Mouse (Mus musculus) T-helper 2 cell (primary cell): ENCODE data around the gene Tm9sf4.

ENCODE experiments used
- in situ Hi-C: fragments of 300-600 bp; cut with MboI, MseI; formaldehyde crosslinking; loops from one replicate; pipeline ENCODE4 v1.15.1; 2025; ENCODE audit warnings: high pct_unique_total_duplicates

Tm9sf4 gene

DNA sequence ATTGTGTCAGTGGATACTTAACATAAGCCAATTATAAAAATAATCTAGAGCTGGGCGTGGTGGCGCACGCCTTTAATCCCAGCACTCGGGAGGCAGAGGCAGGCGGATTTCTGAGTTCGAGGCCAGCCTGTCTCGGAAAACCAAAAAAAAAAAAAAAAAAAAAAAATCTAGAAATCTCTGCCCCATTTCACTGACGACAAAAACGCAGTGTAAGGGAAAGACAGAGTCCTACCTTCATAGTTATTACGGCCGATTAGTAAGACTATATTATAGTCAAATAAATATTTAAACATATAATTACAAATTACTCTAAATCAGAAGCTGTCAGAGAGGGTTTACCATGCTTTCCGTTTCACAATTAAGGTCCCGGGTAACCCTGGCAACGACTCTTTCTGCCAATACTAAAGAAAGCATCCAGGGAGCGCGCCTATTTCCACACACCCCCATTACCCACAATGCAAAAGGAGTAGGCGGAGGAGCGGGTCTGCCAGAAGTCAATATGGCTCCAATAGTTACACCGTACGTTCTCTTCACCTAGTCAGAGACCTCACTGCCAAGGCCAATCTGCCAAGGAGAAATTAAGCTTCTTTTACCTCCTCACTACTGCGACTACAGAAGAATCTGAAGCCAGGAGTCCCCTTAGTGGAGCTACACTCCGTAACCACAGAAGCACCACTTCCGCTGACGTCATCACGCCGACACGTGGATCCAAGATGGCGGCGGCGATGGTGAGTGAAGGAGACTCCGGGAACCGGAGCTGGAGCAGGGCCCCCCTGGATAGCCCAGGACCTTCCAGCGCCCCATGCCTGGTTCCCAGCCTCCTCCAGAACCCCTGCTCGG, at the start of gene Tm9sf4:
Gene Tm9sf4 (plus strand): TSS at position 460 of the 840 bp plus-strand sequence.
- in situ Hi-C loops: no loop called here

DNA sequence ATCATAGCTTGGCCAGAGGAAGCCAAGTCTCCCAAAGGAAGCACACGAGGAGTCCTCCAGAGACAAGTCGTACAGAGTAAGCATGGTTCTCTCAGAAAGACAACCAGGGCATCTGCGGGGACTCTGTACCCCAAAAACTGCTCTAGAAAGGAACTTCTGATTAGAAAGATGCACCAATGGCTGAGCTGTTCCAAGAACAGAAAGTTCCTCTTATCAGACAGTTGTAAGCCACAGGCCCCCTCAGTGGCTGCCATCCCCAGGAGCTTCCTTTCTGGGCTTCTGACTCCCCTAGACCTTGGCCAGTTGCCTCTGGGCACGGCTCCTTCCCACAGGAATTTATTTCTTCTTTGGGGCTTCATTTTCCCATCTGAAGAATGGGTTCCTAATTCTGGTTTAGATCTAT, 45.4 kb upstream of the Tm9sf4 start:
- in situ Hi-C loops: no loop called here

DNA sequence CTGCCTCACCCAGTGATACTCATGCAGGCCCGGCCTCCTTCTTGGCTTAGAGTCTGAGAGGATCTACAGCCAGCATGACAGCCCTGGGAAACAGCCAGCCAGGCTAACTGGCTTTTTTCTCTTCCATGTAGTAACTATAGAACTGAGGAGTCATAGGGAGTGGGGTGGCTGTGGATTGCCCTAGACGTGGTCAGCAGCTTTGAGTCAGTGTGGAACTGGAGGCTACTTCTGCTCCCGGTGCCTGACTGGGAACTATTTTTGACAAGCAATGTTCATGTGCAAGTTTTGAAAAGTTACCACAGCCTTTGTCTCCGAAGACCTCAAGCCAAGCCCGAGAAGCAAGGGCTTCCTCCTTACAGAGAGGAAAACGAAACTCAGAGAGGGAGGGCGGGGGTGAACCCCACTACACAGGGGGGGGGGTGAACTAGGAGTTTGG, 44.0 kb upstream of the Tm9sf4 start:
- in situ Hi-C loops: no loop called here

DNA sequence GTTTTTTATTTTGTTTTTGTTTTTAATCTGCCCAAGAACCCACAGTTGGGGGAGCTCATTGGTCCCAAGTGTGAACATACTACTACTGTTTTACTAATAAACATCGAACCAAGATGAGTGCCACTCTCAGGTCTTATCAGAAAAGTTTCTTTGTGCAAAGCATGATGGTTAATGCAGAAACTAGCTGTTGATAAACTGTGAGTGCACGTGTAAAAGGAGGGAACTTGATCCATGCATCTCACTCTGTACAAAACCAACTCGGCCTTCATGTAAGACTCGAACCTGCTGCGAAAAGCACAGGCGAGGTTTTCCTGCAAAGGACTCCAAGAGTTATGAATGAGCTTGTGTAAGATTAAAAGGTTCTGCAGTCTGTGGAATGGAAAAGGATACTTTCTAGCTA, 41.6 kb upstream of the Tm9sf4 start:
- in situ Hi-C loops: no loop called here

DNA sequence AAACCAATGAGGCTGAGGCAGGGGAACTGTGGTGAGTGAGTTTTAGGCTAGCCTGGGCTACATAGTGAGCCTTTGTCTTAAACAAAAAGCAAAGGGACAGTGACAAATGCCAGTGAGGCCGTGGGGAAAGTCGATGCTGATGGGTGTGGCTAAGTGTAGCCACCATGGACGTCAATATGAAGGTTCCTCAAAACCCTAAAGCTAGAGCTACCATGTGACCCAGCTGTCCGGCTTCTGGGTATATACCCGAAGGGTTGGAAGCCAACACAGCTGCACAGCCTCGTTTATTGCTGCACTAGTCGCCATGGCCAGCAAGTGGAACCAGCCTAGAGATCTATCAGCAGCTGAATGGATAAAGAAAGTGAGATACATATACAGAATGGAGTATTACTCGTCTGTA, 41.0 kb upstream of the Tm9sf4 start:
- in situ Hi-C loops: no loop called here

DNA sequence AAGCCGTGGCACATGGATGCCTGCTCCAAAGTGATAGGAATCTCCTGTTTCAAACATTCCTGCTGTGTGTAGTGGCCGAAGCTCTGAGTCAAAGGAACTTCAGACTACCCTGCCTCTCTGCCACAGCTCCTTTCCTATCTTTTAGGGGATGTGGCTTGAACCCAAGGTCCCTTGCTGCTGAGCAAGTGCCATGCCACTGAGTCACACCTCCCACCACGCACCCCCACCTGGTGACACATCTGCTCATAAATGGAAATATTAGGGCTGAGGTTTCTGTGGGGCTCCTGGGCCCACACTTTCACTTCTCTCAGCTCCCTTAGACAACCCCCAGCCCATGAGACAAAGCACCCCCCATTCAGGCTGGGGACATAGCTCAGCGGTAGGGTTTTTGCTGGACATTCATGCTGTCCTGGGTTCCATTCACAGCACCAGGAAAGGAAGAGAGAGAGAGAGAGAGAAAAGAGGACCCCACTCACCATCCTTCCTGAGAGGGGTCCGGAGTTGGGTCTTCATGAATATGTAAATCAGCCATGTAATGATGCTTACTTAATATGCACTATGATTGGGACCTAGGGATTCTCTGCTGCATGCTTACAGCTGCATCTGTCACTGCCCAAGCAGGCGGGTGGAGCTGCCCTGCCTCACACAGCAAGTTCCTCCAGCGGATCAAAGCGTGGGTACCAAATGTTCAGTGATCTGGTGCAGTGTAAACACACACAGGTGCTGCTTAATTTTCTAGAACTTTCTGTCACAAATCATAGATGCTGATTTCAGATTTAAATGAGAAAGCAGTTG, 39.1 kb upstream of the Tm9sf4 start:
- in situ Hi-C loops: no loop called here

DNA sequence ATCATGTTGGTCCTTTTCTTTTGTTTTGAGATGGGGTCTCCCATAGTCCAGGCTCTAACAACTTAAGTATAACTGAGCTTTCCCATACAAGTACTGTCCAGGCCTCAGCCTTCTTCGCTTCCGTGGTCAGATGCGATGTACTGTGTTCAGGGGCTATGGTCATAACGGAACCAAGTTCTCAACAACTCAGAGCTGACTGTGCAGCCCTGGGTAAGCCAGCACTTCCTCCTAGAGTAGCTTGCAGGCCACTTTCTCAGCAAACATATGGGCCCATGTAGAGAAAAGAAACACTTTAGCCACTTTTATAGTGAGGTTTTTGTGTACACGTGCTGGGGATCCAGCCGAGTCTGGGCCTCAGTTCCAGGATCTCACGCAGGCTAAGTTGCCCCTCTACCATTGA, 38.4 kb upstream of the Tm9sf4 start:
- in situ Hi-C loops: no loop called here

DNA sequence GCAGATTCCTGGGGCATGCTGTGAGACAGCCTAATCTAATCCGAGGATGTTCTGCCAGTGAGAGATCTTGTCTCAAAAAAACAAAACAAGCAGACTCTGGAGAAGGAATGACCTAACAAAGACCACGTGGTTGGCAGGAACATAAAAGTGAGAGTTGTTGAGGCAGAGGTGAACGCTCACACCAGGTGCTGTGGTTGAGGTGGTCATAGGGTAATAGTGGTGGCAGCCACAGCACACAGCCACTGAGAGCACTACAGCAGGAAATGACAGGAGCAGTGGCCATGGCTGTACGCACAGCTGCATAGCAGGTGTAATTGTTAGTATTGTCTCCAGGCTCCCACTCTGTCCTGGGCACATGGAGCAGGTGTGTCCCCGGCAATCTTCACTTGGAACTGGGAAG, 35.2 kb upstream of the Tm9sf4 start:
- in situ Hi-C loops: no loop called here

DNA sequence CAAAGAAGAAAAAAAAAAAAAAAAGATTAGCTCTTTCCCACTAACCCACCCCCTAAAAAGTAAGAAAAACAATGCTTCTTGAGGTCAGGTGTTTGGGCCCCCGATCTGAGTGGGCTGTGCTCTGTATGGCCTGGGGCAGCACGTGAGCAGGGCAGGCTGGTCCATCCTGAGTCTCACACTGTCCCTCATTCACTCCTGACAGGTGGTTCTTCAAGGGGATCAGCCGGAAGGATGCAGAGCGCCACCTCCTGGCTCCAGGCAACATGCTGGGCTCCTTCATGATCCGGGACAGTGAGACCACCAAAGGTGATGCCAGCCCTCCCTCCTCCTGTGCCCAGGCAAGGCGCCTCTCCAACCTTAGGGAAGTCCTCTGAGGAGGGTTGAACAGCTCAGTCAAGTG, 30.1 kb upstream of the Tm9sf4 start:
- in situ Hi-C loops: no loop called here

DNA sequence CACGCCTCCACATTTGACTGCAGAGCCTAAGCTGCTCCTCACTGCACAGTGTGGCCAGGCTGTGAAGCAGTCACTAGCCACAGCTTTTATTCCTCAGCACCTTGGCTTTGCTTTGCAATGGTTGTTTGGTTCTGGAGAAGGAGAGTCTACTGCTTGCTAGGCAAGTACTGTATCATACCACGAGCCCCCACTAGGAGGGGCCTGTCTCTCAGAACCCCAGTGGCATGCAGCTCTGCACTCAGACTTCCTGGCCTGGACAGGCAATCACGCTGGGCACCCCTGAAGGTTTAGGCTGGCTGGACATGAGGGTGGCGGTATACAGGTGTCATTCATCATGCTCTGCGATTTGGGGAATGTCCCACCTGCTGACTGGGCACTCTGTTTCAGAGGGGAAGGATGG, 26.9 kb upstream of the Tm9sf4 start:
- in situ Hi-C loops: no loop called here

DNA sequence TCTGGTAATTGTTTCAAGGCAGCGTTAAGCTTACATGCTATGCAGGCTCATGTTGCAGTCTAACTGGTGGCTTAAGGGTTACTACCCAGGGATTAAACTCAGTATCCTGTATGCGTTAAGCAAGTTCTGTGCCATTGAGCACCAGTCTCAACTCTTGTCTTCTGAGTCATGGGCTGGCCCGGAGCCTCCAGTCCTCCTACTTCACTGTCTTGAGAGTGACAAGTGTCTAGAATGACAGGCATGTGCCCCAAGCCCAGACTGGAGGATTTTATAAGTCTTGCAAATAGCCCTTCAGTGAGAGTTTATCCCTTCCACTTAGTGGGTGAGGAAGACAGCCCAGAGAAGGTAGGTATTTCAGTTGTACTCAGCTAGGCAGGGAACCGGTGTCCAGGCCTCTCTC, 24.9 kb upstream of the Tm9sf4 start:
- in situ Hi-C loops: no loop called here

DNA sequence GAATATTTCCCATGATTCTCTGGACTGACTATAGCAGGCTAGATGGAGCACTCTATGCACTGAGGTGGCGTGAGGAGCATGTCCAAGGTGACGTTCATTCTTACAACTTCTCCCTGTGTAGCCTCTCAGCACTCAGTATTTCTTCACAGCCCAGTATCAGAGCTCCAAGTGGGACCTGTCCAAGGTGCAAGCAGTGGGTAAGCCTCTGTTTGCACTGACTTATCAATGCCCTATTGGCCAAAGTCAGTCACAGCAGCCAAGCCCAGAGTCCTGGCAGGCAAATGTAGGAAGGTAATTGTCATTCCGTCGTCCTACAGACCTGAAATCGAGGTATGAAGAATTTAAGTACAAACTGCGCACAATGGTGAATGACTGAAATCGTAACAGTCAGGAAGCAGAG, 21.9 kb upstream of the Tm9sf4 start:
- in situ Hi-C loops: no loop called here

DNA sequence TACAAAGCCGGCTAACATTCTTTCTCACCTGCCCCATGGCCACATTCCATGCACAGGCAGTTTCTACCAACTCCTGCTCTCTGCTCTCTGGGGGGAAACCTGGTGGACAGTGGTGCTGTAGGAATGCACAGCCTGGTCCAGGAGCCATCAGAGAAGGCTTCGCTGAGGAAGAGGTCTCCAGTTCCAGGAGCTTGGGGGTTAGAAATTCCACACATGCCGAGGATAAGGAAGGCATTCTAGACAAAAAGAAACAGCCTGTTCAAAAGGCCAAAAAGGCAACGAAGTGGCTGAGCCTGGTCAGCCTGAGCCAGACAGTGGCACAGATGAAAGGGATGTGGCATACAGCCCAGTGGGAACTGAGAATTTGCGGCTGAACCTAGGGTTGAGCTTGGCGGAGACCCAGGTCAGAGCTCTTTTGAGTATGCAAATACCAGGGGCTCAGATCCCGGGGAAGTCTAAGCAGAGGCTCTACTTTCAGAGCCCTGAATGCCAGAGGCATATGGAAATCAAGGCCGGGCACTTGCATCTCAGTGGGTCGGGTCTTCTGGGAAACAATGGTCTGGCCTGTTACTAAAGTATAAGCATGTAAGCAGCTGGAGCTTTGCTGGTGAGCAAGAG, 21.0 kb upstream of the Tm9sf4 start:
- in situ Hi-C loops: loop anchor here (5.0 kb wide), 2 partner anchors 58 to 228 kb away; partner anchors contain the start of gene Mylk2

DNA sequence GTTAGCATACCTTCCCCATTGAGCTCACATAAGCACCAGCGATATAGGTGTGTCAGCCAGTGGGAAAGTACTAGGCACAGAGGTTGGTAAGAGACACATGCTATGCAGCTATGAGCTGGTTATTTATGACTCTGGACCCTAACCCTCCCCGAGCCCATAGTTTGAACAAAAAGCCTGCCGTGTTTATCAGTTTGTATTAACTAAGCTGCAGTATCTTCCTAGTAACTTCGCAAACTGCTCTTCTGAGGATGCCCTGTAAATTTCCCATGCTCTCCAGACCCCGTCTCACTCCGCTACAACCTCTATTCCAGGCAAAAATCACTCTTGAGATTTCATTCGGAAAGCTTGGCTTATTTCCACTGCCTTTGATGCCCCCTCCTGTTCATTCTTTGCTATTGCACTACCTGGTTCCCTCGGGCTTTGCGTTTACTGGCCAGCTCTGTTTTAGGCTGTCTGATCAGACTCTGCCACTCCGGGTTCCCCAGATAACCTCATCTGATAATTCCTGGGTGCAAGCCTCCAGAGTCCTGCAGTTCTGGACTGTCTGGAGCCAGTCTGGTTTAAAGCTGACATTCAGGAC, 18.4 kb upstream of the Tm9sf4 start:
- in situ Hi-C loops: loop anchor here (5.0 kb wide), 2 partner anchors 60 to 230 kb away; partner anchors contain the start of gene Mylk2

DNA sequence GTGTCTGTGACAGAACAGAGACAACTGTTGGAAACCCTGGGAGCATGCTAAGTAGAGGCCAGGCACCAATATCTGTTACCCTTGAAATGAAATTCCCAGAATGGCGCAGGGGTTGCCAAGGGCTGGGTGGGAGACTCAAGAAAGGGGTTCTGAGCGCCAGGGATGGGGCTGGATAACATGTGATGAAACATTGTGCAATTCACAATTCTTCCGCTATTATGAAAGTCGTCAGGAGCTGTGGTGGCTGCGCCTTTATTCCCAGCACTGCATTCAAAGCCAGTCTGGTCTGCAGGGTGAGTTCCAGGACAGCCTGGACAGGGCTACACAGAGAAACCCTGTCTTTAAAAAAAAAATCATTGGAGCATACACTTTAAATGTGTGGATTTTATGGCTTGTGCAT, 15.8 kb upstream of the Tm9sf4 start:
- in situ Hi-C loops: no loop called here

DNA sequence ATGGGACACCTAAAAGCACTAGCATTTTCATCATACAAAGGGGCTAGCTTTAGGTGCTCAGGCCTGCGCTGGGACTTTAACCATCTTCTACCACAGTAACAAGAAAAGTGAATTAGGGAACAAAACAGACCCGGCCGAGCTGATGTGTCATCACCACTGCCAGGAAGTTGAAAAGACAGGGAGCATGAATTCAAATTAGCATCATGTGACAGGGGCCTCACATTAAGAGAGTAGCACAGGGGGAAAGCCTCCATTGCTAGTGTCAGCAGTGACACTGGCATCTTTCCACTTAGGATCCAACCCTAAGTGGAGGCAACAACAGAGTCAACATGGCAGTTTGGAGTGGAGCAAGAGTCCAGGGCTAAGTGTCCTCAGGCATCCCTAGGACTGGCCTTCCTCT, 13.9 kb upstream of the Tm9sf4 start:
- in situ Hi-C loops: no loop called here

DNA sequence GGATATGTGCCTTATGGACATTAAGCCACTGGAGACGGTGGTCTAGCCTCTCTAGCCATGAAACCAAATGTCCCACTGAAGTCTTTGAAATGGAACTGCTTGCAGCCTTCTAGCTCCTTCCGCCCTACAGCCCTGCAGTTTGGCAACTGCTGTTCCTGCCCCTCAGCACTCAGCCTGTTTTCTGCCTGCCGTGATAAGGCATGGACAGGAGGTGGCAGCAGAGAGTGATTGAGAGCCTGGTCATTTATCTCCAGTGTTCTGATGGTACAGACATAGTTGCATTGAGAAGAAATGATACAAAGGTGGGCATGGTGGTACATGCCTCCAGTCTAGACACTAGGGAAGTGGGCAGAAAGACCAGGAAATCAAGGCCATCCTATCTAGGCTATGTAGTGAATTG, 13.4 kb upstream of the Tm9sf4 start:
- in situ Hi-C loops: no loop called here

DNA sequence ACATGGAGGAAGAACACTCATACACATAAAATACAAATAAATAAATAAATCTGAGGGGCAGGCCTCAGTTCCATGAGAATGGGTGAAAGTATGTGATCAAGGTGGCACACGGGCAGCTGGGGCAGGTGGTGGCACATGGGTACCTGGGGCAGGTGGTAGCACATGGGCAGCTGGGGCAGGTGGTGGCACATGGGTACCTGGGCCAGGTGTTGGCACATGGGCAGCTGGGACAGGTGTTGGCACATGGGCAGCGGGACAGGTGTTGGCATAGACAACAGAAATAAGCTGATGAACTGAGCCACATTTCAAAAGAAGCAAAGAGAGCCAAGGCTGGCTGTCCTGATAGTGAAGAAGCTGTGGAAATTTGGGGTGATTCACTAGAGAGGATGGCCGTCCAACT, 11.4 kb upstream of the Tm9sf4 start:
- in situ Hi-C loops: no loop called here

DNA sequence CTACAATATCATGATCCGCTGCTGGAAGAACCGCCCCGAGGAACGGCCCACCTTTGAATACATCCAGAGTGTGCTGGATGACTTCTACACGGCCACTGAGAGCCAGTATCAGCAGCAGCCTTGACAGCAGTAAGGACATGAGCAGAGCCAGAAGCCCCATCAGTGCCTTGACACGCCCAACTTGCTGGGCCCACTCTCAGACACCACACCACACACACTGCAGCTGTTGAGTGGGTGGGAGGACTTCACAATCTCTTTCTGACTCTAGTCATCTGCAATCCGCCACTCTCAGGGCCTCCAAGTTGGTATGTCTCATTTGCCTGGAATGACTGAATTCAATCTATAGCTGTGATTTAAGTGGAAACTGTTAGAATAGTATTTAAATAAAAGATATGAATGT, 10.1 kb upstream of the Tm9sf4 start:
- in situ Hi-C loops: no loop called here

DNA sequence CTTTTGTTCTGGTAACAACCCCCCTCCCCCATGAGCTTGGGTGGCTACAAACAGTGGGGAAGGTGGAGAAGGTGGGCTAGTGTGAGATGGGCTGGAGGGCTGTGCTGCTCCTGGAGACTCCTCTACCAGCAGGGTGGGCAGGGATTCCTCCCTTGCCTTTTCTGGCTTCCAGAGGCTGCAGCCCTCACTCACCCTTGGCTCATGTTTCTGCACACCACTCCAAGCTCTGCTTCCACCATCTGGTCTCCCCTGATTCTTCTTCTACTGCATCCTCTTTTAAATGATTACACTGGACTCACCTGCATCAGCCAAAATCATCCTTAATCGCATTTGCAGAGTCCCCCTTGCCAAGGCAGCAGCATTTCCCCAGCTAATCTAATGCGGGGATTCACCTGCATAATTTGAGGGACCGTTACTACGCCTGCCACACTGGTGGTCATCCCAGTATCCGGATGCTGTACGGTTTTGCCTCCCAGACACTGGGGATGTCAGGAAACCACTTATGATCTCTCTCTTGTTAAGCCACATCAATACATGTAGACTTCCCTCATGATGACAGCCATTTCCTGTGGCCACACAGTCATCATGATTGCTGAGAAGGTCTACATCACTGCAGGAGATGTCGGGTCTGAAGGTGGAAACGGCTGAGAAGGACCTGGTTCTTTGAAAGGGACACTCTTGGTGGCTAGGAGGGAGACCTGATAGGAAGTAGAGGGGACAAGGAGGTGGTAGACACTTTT, 9.0 kb upstream of the Tm9sf4 start:
- in situ Hi-C loops: no loop called here

DNA sequence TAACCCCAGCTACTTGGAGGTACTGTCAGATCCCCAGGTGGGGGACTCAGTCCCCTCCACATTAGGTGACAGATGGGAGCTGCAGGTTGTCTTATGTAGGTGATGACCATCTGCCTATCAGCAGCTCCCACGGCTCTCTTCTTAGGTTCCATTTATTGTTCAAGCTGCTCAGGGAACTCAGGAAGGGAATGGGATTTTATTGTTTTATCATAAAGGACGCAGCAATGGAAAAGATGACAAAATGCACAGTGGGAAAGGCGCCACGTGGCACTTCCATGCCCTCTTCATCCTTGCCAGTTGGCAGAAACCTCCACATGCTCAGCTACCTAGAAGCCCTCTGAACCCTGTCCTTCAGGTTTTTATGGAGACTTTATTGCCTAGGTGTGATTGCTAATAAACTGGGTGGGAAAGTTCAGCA, 8.1 kb upstream of the Tm9sf4 start:
- in situ Hi-C loops: no loop called here
